Mouse (Mus musculus) testis, adult 2 months (tissue): Measurements from ENCODE around the gene Nup107. TPM values are rescaled to one million over a fixed set of nuclear protein-coding genes. Genes with fewer than 3 reads are reported as not detected.

Experiments
- H3K27ac ChIP-seq: fragments of 200-500 bp; 2 replicates; pipeline ENCODE4 v1.5.1; 2012; ENCODE audit warnings: low read depth, low read length; ENCODE audit not compliant: control insufficient read depth, insufficient read depth
- H3K27me3 ChIP-seq: fragments of 200-500 bp; 2 replicates; pipeline ENCODE4 v1.6.1; 2012; ENCODE audit warnings: mild to moderate bottlenecking, low read length, moderate library complexity; ENCODE audit not compliant: control insufficient read depth, insufficient read depth
- H3K36me3 ChIP-seq: fragments of 200-500 bp; 2 replicates; pipeline ENCODE4 v1.6.1; 2012; ENCODE audit warnings: mild to moderate bottlenecking, low read length; ENCODE audit not compliant: control insufficient read depth, insufficient read depth
- H3K4me1 ChIP-seq: fragments of 200-500 bp; 2 replicates; pipeline ENCODE4 v1.6.1; 2012; ENCODE audit warnings: low read length; ENCODE audit not compliant: control insufficient read depth, insufficient read depth
- H3K4me3 ChIP-seq: fragments of 200-500 bp; 2 replicates; pipeline ENCODE4 v1.5.1; 2012; ENCODE audit warnings: low read depth, mild to moderate bottlenecking, low read length, moderate library complexity, mixed read lengths; ENCODE audit not compliant: control insufficient read depth
- CTCF ChIP-seq: fragments of 200-500 bp; IDR thresholded peaks from 2 replicates; pipeline ENCODE4 v1.5.1; 2012; ENCODE audit warnings: low read depth, mild to moderate bottlenecking, inconsistent platforms, low read length, moderate library complexity; ENCODE audit not compliant: control insufficient read depth, insufficient read depth, insufficient replicate concordance
- POLR2A ChIP-seq: fragments of 200-500 bp; IDR thresholded peaks from 2 replicates; pipeline ENCODE4 v1.6.1; 2012; ENCODE audit warnings: low read depth, mild to moderate bottlenecking, inconsistent platforms, low read length, moderate library complexity; ENCODE audit not compliant: control insufficient read depth
- polyA plus RNA-seq: library from polyadenylated mRNA; depleted of rRNA; stranded (reverse); fragments of >200 nt; gene quantifications from 2 replicates; pipeline ENCODE4 v1.2.3, GENCODE M21; 2012

Gene Nup107
- polyA plus RNA-seq, 1 experiment: 16.8 TPM

DNA sequence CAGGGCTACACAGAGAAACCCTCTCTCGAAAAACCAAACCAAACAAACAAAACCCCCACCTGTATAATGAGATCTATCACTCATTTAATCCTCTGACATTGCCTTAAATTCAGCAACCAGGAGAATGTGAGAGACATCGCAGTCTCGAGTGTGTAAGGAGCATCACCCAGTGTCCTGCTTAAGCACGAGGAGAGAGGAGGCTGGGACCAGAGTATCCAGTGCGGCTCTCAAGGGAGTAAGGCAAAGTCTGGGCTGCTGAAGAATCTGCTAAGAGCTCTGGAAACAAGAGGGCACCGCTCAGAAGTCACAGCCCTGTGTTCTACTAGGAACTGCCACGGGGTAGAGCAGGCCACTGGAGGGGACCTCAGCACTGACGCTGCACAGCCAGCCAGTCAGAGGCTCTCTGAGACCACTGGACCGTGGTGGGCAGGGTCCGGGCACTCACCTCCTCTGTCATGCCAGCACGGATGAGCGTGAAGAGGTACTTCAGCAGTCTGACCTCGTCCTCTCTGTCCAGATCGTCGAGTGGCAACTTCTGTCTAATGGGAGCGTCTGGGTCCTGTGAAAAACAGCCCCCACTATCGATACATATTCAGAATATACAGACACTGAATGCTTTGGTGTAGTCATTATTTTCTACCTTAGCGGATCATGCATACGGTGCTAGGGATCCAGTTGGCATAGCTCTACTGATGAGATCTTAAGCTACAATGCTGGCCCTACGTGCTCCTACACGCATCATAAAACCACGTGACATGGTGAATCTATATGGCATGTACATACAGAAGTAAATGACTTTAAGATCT is 18.3 kb downstream of the Nup107 start:
- TF ChIP-seq POLR2A: no peak
- no peak for TF ChIP-seq CTCF
- no peak overlapping the region for H3K4me3 ChIP-seq
- no peak overlapping the region for H3K27ac ChIP-seq
- H3K27me3 ChIP-seq: no peaks in the 10 kb centered on the region
- no peaks in the 10 kb centered on the region; the same call in 1 of the 2 replicates for H3K4me1 ChIP-seq
- H3K36me3 ChIP-seq: peaks cover 4% of the 10 kb centered on the region

DNA sequence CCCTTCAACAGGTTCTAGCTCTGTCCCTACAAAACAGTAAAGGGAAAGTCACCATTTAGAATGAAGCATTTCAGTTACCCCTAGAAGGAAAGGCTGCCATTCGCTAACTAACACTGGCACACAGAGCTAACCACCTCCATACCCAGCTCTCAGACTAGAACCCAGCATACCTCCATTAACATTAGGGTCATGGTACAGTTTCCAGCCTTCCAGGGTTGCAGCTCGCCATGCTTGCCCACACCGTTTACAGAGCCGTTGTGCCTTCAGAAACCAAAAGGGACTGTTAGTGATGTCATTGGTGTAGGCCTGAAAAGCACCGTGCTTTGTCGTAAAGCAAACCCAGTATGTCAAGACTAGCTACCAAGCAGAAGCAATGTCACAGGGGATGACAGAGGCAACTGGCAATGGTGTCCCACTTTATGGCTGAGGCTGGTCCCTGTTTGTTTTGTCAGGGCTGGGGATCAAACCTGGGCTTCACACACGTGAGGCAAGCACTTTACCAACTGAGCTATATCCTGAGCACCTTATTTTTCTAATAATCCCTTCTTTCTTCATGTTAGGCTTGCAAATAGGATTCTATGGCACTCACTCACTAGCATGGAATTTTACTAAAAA is 19.3 kb downstream of the Nup107 start:
- Histone ChIP-seq H3K4me1 (no peaks in the 10 kb centered on the region), H3K27me3 (no peaks in the 10 kb centered on the region), H3K4me3 (no peak overlapping the region), H3K27ac (no peak overlapping the region), H3K36me3 (peaks cover 4% of the 10 kb centered on the region)
- TF ChIP-seq CTCF (no peak), POLR2A (no peak)

DNA sequence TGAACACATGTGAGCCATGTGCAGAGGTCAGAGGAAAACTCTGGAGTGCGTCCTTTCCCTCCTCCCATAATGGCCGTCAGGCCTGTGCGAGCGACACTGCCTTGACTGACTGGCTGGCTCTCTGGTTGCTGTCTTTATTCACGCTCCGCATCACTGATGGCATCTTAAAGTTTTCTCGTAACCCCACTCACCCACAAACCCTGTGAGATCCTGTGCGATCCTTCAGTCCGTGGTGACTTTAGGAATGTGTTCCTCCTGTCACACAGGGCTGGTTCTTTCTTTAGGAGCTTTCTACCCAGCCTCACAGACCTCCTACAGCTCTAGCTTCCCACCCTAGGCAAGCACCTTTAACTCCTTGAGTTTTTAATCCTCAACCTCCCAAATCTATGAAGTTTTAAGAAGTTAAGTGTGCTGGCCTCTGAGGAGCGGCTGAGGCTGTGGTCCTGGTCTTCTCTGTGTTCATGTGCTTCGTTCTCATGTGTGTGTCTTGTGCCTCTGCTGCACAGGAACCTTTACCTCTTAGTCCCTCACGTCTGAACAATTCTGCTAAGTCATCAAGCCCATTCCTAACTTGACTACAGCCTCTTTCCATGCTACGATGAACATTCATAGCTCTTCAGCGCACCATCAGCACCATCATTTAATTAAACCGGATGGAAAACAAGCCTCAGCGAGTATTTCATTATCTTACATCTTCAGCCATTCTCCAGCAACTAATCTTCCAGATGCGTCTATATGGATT is 20.0 kb downstream of the Nup107 start:
- no peak overlapping the region for H3K27ac ChIP-seq
- TF ChIP-seq POLR2A (no peak), CTCF (no peak)
- no peaks in the 10 kb centered on the region for H3K4me1 ChIP-seq
- peaks cover 4% of the 10 kb centered on the region for H3K36me3 ChIP-seq
- H3K27me3 ChIP-seq: no peaks in the 10 kb centered on the region
- H3K4me3 ChIP-seq: no peak overlapping the region

DNA sequence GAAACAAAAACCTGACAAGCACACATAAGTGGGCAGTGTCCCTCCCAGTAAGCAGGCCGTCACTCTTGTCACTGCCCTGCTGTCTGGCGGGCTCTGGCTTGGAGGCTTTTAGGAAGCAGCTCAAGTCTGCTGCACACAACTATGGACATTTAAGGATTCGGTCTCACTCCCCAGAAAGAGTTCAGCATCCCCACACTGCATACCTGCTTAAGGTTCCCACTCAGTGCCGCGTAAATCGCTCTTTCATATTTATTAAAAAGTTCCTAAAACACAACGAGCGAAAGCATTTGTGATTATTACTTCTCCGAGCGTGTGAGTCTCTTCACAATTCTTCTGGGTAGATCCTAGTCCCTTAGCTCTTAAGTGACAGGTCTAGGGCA is 21.4 kb downstream of the Nup107 start:
- TF ChIP-seq CTCF (no peak), POLR2A (no peak)
- Histone ChIP-seq H3K27ac (no peak overlapping the region), H3K36me3 (peaks cover 1% of the 10 kb centered on the region; the same call in 1 of the 2 replicates), H3K4me1 (no peaks in the 10 kb centered on the region), H3K27me3 (no peaks in the 10 kb centered on the region), H3K4me3 (no peak overlapping the region)

DNA sequence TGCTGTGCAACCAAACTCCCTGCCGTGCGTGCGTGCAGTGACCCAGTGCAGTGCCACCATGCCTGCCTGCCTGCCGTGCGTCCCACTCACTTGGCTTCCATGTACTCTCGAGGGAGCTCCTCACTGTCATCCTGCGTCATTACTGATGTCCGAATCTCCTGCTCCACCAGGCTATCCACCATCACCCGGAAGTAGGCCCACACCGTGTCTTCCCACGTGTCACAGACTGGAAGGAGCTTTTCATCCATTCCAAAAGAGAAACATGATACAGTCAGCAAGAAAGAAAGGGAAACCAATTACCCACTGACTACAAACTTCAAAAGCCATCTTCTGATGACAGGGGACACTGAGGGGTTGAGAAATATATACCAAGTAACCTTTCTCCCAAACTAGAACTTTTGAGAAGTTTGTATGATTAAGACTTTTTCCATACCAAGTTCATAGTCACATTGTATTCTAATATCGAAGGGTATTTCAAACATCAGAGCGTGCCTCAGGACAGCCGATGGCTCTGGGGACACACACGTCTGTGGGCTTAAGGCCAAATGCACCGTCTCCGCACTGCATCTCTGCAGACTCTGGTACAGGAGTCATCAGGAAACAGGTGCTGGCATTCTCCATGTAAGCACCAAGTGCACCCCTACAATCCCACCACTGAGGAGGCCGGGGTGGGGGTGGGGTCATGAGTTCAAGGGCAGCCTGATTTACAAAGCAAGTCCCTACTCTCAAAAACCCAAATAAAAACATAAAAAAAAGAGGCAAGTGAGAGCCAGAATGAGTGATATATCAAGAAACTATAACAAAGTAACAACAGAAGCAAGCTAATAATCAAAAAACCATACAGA is 22.0 kb downstream of the Nup107 start:
- H3K27ac ChIP-seq: no peak overlapping the region
- H3K4me3 ChIP-seq: no peak overlapping the region
- H3K4me1 ChIP-seq: no peaks in the 10 kb centered on the region
- TF ChIP-seq CTCF: no peak
- TF ChIP-seq POLR2A: no peak
- H3K36me3 ChIP-seq: no peaks in the 10 kb centered on the region; the same call in none of the 2 replicates
- H3K27me3 ChIP-seq: no peaks in the 10 kb centered on the region

DNA sequence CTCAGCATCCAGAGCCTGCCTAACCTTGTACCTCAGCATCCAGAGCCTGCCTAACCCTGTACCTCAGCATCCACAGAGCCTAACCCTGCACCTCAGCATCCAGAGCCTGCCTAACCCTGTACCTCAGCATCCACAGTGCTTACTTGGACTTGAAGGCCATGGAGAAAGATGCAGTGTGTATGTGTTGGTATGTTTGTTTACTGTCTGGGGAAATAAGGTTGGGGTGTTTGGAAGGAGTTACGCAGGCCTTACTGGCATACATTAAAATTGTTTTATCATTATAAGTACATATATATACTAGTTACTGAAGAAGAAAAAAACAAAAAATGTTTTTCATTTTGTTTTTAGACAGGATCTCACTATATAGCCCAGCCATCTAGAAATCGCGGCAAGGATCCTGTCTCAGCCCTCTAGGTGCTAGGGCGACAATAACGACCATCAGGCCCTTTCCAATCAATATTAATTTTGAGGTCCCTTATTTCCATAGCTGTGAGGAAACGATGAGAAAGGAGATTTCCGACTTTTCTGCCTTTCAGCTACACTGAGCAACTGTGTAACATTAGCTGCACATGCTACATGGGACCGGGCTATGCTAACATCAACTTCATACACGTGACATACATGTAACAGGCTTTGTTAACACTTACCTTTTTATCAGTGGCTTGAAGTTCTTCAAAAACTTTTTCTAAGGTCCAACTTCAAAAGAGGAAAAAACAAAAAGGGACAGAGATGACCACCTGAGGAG is 22.8 kb downstream of the Nup107 start:
- H3K4me1 ChIP-seq: no peaks in the 10 kb centered on the region
- H3K27me3 ChIP-seq: no peaks in the 10 kb centered on the region
- H3K36me3 ChIP-seq: no peaks in the 10 kb centered on the region; the same call in none of the 2 replicates
- no peak overlapping the region for H3K27ac ChIP-seq
- no peak overlapping the region for H3K4me3 ChIP-seq
- TF ChIP-seq POLR2A (no peak), CTCF (no peak)
